Mouse (Mus musculus) left cerebral cortex, postnatal 4 days (tissue): ENCODE data around the gene Wdr61. TPM values are rescaled to one million over a fixed set of nuclear protein-coding genes. Genes with fewer than 3 reads are reported as not detected.
"Not testable (repeated sequence)": the region's sequence is repeated elsewhere in the genome, so short reads cannot be mapped to it uniquely, and the experiment has no call there.

Experiments used
- DNase-seq: peaks from one replicate; pipeline ENCODE4 v3.0.0-alpha.2; 2022
- intact Hi-C: fragments of 180-260 bp; cut with DNase I; formaldehyde crosslinking; loops from one replicate; pipeline ENCODE4 v1.15.1; 2025
- total RNA-seq, 2 experiments: library from RNA; stranded (reverse); gene quantifications; 2 replicates each; pipeline ENCODE4 v1.2.3; 2021

Wdr61 gene
- total RNA-seq, 2 experiments from 2014 or later: 50.9 to 56.9 TPM

- intact Hi-C loops: loop anchor here (10.0 kb wide), 2 partner anchors 160 to 370 kb away; no protein-coding TSS in a partner anchor
- DNase-seq: no peak
Observed at GRCm38 (mm10) chr9:54734639-54735252, 427 bp upstream of the Wdr61 start.

GRCm38 (mm10) chr9:54732122-54732521 is 2.2 kb downstream of the Wdr61 start:
- intact Hi-C loops: loop anchor here (10.0 kb wide), 2 partner anchors 163 to 373 kb away; no protein-coding TSS in a partner anchor

GRCm38 (mm10) chr9:54726315-54726714 is 8.0 kb downstream of the Wdr61 start:
- no peak for DNase-seq

More at GRCm38 (mm10) chr9:54732122-54732521, 2.2 kb downstream of the Wdr61 start:
- DNase-seq: no peak

GRCm38 (mm10) chr9:54722596-54722995 is 11.7 kb downstream of the Wdr61 start:
- no peak for DNase-seq
- intact Hi-C loops: no loop called here

More at GRCm38 (mm10) chr9:54726315-54726714, 8.0 kb downstream of the Wdr61 start:
- intact Hi-C loops: no loop called here

- no peak for DNase-seq
- intact Hi-C loops: no loop called here
Observed at GRCm38 (mm10) chr9:54722156-54722555, 12.2 kb downstream of the Wdr61 start.

GRCm38 (mm10) chr9:54717527-54717926 is 16.8 kb downstream of the Wdr61 start:
- no peak for DNase-seq
- intact Hi-C loops: no loop called here

GRCm38 (mm10) chr9:54715776-54716175 is 18.5 kb downstream of the Wdr61 start:
- intact Hi-C loops: no loop called here
- no peak for DNase-seq

- no peak for DNase-seq
- intact Hi-C loops: no loop called here
Observed at GRCm38 (mm10) chr9:54708085-54708484, 26.2 kb downstream of the Wdr61 start.

DNA sequence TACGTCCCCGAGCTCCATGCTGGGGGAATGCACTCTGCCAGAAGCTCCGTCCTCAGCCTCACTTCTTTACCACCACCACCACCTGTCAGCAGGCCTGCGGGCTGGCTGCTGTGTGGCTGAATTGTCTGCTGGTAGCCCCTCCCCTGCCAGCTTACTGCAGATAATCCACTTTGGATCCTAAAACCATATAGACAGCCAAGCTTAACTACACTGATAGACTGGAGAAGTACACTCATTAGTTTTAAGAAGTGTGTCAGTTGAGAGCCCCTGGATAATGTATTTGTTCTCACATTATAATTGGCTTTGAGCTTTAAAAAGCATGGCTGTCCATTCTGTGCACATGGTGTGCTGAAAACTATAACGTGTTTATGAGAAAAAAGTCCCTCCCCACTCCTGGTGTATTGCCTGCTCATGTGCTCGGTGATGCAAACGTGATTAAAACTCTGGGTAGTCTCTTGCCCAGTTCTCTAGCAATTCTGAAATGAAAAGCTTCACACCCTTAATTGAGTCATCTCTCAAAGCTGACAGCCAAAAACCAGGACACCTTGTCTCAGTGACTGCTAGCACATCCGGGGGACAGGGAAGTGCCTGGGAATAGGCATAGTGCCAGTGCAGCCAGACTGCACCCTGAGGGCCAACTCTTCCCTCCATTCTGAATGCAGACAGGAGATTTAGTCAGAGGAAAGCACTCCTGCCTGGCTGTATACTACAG is 26.9 kb downstream of the Wdr61 start:
- intact Hi-C loops: no loop called here
- peak; percentile 27 for DNase-seq

DNA sequence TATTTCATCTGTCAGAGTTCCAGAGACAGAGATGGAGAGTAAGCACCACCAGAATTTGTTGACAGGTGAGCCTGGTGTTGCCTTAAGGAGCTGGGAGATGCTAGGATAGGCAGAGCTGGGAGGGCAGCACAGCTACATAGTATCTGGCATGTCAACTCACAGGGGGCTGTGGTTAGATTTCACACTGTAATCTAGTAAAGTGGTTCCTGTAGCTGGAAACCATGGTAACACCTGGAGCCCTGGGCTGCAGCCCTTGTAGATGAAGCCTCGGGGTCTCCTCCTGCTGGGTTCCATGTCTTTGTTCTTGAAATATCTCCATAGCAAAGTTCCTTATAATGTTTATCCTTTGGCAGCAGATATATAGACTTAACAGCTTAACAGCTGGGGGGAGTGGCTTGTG is 28.8 kb downstream of the Wdr61 start:
- intact Hi-C loops: no loop called here
- no peak for DNase-seq

DNA sequence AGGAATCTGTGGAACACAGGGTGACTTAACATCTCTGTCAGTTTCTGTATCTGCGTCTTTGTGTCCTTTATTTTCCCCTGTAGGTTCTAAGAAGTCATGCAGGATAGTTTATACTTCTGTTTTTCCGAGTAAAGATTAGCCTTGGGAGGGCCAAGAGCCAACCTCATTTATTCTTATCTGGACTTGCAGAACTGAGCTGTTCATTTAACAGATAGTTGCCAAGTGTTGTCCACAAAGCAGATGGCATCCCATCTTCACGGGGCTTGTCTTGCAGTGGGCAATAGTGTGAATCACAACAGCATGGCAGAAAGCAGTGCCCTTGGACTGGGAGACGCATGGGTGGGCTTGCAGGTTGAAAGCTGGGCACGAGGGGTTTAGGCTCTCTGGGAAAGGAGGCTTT is 30.0 kb downstream of the Wdr61 start:
- DNase-seq: no peak
- intact Hi-C loops: no loop called here

DNA sequence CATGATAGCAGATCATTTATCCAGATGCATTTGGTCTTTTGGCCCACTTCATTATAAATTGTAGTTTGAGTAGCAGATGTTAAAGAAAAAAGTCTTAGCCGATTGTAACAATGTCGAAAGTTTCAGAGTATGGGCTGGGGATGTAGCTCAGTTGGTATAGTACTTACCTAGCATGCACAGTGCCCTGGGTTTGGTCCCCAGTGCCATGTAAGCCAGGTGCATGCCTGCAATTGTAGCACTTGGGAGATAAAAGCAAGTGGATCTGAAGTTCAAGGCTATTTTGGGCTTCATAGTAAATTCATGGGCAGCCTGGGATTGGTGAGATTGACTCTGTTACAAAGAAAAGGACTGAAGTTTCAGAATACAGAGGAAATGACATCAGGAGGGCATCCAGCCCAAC is 31.7 kb downstream of the Wdr61 start:
- DNase-seq: no peak
- intact Hi-C loops: no loop called here

DNA sequence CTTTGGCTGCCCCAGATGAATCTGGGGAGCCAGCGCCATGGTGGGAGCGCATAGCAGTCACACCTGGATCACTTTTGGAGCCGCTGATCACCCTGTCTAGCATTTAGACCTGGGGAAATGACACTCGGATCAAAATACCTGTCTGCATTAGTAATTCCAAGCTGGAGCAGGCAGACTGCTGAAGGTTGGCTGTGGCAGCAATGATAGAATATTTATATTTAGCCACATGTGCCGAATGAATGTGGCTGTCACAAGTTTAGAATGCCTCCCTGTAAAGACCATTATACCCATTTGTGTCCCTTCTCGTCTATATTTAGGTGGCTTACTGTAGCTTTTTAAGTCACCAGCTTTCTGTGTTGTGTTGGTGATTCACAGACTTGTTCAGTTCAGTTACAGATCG is 33.6 kb downstream of the Wdr61 start:
- intact Hi-C loops: no loop called here
- DNase-seq: no peak

GRCm38 (mm10) chr9:54700174-54700475 is 34.2 kb downstream of the Wdr61 start:
- DNase-seq: no peak
- intact Hi-C loops: no loop called here

- DNase-seq: peak; percentile 70
- intact Hi-C loops: no loop called here
Observed at GRCm38 (mm10) chr9:54699345-54700173, 34.8 kb downstream of the Wdr61 start.

GRCm38 (mm10) chr9:54699087-54699344 is 35.3 kb downstream of the Wdr61 start:
- no peak for DNase-seq
- intact Hi-C loops: no loop called here

DNA sequence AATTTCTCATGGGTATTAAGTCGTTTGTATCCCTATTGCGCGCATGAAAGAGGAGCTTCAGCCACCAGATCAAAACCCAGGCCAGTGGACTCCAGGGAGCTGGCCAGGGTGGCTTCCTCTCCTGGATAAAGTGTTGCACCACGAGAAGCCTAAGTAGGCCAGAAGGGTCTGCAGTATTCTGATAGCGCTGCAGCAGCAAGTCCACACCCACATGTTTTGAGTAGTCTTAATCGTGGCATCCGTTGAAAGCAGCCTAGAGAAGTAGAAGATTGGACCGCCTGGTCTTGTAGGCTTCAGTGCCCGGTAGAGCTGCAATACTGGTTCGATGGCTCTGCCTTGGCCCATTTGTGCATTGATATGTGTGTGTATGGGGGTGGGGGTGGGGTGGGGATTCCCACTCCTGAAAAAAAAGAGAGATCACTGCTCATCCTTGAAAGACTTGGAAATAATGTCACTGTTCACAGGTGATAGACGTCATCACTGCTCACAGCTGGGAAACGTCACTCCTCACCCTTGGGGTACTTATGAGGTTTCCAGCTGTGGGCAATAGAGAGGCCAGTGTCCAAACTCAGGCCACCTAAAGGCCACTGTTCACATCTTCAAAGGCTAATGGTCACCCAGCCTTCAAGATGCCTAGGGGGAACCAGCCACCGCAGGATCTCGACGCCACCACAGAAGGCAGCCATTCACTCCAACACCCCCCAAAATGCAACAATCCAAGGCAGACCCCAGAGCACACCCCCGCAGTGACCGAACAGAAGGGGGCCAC is 35.8 kb downstream of the Wdr61 start, which contains the start of gene Dnaja4:
TSS of gene Dnaja4 (plus strand) at position 556 of the 769 bp plus-strand sequence.
- no peak for DNase-seq
- intact Hi-C loops: no loop called here

GRCm38 (mm10) chr9:54691241-54691805 is 43.0 kb downstream of the Wdr61 start:
- DNase-seq, intact Hi-C loops: not testable (repeated sequence)

DNA sequence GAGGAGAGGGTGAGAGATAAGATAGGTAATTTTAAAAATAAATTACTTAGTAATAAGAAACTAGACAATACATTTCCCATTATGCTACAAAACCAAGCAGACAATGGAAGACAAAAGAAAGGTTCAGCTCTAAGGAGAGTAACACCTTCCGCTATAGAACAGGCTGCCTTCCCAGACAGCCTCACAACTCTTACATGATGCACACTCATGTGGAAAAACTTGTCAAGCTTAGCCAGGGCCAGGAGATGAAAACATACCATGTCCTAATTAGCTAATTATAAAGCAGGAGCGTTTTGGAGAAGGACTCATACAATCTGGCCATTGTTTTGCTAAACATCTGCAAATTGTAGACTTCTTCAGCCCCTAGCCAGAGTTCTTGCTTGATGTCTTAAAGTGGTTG is 43.6 kb downstream of the Wdr61 start:
- DNase-seq, intact Hi-C loops: not testable (repeated sequence)

- intact Hi-C loops: no loop called here
- no peak for DNase-seq
Observed at GRCm38 (mm10) chr9:54689446-54689845, 44.9 kb downstream of the Wdr61 start.
